Mouse (Mus musculus) bone marrow, adult 2 months (tissue): ENCODE results near the gene Dxo. TPM values are rescaled to one million over a fixed set of nuclear protein-coding genes. Genes with fewer than 3 reads are reported as not detected.
"Not testable (repeated sequence)": the region's sequence is repeated elsewhere in the genome, so short reads cannot be mapped to it uniquely, and the experiment has no call there.

Source experiments
- H3K27ac ChIP-seq: fragments of 200-500 bp; 2 replicates; pipeline ENCODE4 v1.5.1; 2012; ENCODE audit warnings: low read depth, mild to moderate bottlenecking, control low read depth, inconsistent platforms, low read length; ENCODE audit not compliant: control insufficient read depth, poor library complexity, insufficient read depth
- H3K4me1 ChIP-seq: fragments of 200-500 bp; 2 replicates; pipeline ENCODE4 v1.6.1; 2011; ENCODE audit warnings: low read length; ENCODE audit not compliant: control insufficient read depth, insufficient read depth
- H3K4me3 ChIP-seq: fragments of 200-500 bp; replicated peaks from 2 replicates; pipeline ENCODE3; 2011; ENCODE audit warnings: mild to moderate bottlenecking, low read depth, low read length, control low read depth; ENCODE audit not compliant: control insufficient read depth
- CTCF ChIP-seq: fragments of 200-500 bp; IDR thresholded peaks from 2 replicates; pipeline ENCODE4 v1.5.1; 2011; ENCODE audit warnings: low read length, control low read depth; ENCODE audit not compliant: control insufficient read depth, insufficient read depth
- POLR2A ChIP-seq: fragments of 200-500 bp; IDR thresholded peaks from 2 replicates; pipeline ENCODE4 v1.6.1; 2011; ENCODE audit warnings: low read depth, mild to moderate bottlenecking, control low read depth, low read length, borderline replicate concordance; ENCODE audit not compliant: control insufficient read depth
- WGBS: fragments of 180-500 bp; shearing (Covaris S2); methylation state at CpG from one replicate; pipeline ENCODE4 v1.1.7; 2018; 5-methylcytosine and 5-hydroxymethylcytosine counted together
- polyA plus RNA-seq: library from polyadenylated mRNA; stranded (reverse); fragments of >200 nt; gene quantifications from 2 replicates; pipeline ENCODE4 v1.2.4, GENCODE M21; 2011; ENCODE audit warnings: low replicate concordance; ENCODE audit not compliant: missing spikeins, insufficient read depth, insufficient read length

The Dxo gene
- polyA plus RNA-seq, result 52.4 and 73.3 TPM in 2 replicates

- peaks cover 4% of the 10 kb centered on the region; the same call in 1 of the 2 replicates for H3K4me1 ChIP-seq
- under 1% methylated on average over 40 of the region's 40 CpGs for WGBS
- H3K27ac ChIP-seq, result peak within 1 kb of the TSS; percentile 82
- TF ChIP-seq CTCF, result no peak
- peak; percentile 79 for TF ChIP-seq POLR2A
- peak within 1 kb of the TSS; percentile 88 for H3K4me3 ChIP-seq
These were observed at the start of gene Dxo, which contains the start of gene Stk19 for GRCm38 (mm10) chr17:34836856-34837221. Gene Dxo (plus strand): TSS chr17:34837019. Gene Stk19 (minus strand): TSS chr17:34836945.

GRCm38 (mm10) chr17:34795016-34795415, 41.8 kb upstream of the Dxo start:
- Histone ChIP-seq H3K27ac (no peak overlapping the region), H3K4me3 (no peak overlapping the region), H3K4me1 (no peaks in the 10 kb centered on the region)
- TF ChIP-seq CTCF, result no peak
- 66% methylated on average over 10 of the region's 10 CpGs for WGBS

DNA sequence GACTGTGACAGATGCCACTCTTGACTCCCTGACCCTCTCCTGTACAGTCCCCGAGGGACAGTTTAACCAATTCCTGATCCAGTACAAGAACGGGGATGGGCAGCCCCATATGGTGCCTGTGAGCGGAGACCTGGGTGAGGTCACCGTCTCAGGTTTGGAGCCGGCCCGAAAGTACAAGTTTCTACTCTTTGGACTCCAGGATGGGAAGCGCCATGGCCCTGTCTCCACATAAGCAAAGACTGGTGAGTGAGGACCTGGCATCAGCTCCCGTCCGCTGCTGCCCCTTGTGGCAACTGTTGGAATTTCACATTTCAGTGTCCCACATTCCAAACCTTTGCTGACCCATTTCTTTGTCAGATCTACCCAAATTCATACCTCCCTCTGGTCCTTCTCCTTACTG, 41.2 kb upstream of the Dxo start:
- TF ChIP-seq CTCF (peak; percentile 57), POLR2A (no peak)
- WGBS, result 65% methylated on average over 9 of the region's 9 CpGs
- H3K4me1 ChIP-seq, result no peaks in the 10 kb centered on the region

DNA sequence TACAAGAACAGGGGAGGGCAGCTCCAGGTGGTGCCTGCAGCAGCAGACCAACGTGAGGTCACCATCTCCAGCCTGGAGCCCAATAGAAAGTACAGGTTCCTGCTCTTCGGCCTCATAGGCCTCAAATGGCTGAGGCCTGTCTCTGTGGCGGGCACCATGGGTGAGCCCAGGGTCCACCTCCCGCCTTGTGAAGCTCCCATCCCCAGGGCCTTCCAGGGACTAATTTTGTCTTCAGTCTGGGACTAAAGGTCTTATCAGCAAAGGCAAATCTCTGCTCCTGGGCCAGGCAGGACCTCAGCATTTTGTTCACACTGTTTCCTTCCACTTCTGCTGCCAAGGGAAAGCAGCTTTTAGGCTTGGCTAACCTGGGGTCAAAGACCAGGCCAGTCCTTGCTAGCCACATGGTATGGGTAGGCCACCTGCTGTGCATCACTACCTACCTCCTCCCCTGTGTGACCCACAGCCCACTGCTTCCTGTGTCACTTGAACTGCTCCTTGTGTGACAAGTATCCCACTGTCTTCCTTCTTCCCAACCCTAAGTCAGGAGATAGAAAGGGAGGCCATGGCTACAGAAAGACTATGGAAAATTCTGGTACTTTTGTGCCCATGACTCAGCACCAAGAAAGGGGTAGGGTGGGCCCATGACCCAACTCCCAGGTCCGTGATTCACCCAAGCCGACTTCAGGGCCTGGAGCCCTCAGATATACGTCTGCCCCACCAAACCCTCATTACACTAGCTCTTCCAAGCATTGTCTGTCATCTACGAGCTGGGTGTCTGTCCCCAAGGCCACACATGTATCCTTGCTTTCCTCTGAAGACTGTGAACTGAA, 40.3 kb upstream of the Dxo start:
- Histone ChIP-seq H3K27ac (no peak overlapping the region), H3K4me3 (no peak overlapping the region), H3K4me1 (no peaks in the 10 kb centered on the region)
- TF ChIP-seq POLR2A (no peak), CTCF (no peak)
- 74% methylated on average over 8 of the region's 8 CpGs for WGBS

More for the DNA sequence above, 41.2 kb upstream of the Dxo start:
- Histone ChIP-seq H3K4me3 (no peak overlapping the region), H3K27ac (no peak overlapping the region)

DNA sequence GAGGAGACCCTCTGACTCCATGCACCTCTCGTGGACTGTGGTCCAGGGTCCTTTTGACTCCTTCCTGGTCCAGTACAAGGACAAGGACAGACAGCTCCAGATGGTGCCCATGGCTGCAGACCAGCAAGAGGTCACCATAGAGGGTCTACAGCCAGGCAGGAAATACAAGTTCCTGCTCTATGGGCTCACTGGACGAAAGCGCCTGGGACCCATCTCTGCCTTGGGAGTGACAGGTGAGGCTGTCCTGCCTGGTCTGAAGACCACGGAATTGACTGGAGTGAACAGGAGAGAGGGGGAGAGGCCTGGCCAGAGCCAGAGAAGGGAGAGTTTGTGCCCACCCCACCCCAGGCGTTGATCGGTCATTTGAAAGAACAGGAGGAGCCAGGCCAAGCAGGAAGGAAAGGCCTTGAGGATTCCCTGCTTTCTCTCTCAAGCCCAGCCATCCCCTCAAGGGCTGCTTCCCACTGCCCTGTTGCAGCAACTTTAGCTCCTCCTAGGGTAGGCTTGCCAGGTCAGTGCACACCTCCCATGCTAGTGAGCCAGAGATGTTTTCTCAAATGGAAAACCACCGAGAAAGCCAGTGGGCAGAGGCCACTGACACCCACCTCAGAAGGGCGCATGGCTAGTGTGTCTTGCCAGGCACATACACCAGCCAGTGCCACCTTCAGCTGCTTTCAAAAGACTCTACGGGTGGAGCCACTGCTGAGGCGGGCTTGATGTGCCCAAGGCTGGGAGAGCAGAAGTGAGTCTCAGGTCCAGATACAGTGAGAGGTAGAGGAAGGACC, 39.4 kb upstream of the Dxo start:
- not testable (repeated sequence) for H3K4me3 ChIP-seq, H3K4me1 ChIP-seq, H3K27ac ChIP-seq
- 78% methylated on average over 10 of the region's 10 CpGs for WGBS

DNA sequence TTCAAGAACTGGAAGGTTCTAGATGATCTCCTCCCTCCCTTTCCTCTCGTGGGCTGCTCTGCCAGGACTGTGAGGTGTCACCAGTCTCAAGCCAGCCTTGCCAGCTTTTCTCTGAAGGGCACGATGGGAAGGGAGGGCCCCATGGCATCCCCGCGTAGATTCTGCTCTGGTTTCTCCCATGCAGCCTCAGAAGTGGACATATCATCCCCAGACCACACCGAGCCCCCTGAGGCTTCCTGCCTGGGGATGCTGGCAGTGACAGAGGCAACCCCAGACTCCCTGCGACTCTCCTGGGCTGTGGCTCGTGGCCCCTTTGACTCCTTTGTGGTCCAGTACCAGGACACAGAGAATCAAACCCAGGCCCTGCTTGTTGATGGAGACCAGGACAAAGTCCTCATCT, 38.7 kb upstream of the Dxo start:
- H3K4me1 ChIP-seq, H3K4me3 ChIP-seq, H3K27ac ChIP-seq: not testable (repeated sequence)
- WGBS, result 70% methylated on average over 7 of the region's 7 CpGs

GRCm38 (mm10) chr17:34798866-34799530, 37.8 kb upstream of the Dxo start:
- TF ChIP-seq CTCF (no peak), POLR2A (no peak)
- Histone ChIP-seq H3K4me3 (no peak overlapping the region), H3K27ac (no peak overlapping the region), H3K4me1 (no peaks in the 10 kb centered on the region)
- 89% methylated on average over 16 of the region's 17 CpGs for WGBS

DNA sequence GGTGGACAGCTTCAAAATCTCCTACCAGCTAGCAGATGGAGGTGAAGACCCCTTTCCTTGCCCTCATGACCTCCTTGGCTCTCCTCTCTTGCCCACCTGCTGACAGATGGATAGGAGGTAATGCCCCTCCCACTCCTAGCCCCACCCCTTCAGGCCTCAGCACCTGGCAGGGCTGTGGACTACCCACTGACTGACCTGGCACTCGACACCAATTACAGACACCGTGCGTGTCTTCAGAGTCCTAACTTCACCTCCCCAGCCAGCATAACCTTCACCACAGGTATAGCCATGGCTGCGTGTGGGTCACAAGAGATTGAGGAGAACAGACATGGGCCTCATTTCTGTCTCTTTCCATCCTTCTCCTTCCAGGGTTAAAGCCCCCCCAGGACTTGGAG, 37.3 kb upstream of the Dxo start:
- 85% methylated on average over 4 of the region's 4 CpGs for WGBS

GRCm38 (mm10) chr17:34800781-34801305, 36.0 kb upstream of the Dxo start:
- not testable (repeated sequence) for H3K4me3 ChIP-seq, H3K27ac ChIP-seq, H3K4me1 ChIP-seq
- WGBS, result 86% methylated on average over 16 of the region's 16 CpGs

More for the DNA sequence above, 37.3 kb upstream of the Dxo start:
- TF ChIP-seq CTCF (no peak), POLR2A (no peak)
- Histone ChIP-seq H3K27ac (no peak overlapping the region), H3K4me1 (no peaks in the 10 kb centered on the region), H3K4me3 (no peak overlapping the region)

DNA sequence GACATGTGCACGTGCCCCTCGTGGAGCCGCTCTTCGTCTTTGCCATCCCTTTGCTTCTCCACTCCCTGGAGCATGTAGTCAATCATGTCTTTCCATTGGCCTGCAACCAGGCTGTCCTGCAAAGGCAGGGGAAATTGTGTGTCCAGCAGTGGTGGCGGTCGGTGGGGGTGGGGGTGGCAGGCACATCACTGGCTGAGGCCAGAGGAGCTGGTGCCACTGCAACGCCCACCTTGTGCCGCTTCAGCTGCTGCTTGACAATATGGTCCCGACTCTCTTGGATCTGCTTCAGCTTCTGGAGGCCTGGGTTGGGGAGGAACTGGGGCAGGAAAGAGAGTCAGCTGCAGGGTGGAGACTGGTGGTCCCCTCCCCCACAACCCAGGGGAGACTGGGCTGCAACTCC, 34.1 kb upstream of the Dxo start:
- not testable (repeated sequence) for H3K4me1 ChIP-seq, H3K4me3 ChIP-seq, H3K27ac ChIP-seq
- 85% methylated on average over 9 of the region's 9 CpGs for WGBS

- not testable (repeated sequence) for H3K4me3 ChIP-seq, H3K4me1 ChIP-seq, H3K27ac ChIP-seq
- 90% methylated on average over 6 of the region's 6 CpGs for WGBS
These were observed 33.5 kb upstream of the Dxo start for GRCm38 (mm10) chr17:34803367-34803766.

DNA sequence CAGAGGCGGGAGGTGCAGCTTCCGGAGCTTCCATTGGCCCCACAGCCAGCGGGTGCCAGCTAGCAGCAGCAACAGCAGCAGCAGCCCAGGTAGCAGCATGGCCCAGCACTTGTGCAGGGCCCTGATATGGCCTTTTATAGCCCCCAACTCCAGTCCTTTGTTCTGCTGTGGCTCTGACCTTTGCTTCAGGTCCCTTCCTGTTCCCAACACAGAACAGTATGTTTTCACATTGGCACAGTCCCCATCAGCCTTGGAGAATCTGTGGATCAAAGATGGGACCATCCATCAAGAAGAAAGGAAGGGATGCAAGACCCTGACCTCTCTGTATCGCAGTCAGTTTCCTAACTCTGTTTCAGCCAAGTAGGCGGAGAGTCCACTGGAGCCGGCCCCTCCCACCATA, 32.5 kb upstream of the Dxo start, which contains the start of gene Cyp21a1:
Gene Cyp21a1, minus strand, starts transcription at position 261 of the 400 bp plus-strand sequence.
- H3K27ac ChIP-seq, H3K4me1 ChIP-seq, H3K4me3 ChIP-seq: not testable (repeated sequence)
- WGBS, result 77% methylated on average over 5 of the region's 6 CpGs
